Mouse (Mus musculus): Measurements from ENCODE around the gene Mrpl48.

Gene Mrpl48

DNA sequence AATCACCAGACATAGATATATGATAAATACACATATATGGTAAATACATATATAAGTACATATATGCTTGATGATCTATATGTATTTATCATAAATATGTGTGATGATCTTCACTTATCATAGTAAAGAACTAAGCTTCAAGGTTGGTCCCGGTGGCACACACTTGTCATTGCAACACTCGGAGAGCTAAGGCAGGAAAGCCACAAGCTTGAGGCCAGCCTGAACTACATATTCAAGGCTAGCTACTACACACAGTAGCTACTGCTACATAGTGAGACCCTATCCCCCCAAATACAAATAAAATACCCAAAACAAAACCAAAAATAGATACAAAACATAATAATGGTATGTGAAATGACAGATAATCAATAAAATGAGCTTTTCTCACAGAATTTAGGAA lies 72.3 kb downstream of the Mrpl48 start:
- DNase-seq (ENCODE audit: low spot score in 2 of 2) = no peak

DNA sequence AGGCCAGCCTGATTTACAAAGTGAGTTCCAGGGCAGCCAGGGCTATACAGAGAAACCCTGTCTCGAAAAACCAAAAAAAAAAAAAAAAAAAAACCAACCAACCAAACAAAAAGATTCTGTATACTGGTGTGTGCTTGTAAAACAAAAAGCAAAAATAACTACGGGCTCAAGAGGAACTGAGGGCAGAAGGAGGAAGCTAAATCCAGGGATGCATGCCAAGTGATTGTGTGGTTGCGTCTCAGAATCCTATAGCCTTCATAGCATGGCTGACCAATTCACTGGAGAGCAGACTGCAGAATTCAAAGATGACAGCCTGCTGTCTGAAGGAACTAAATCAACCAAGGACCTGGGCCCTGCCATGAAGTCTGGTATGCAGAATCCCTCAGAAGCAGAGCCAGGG lies 73.9 kb downstream of the Mrpl48 start:
- DNase-seq (ENCODE audit: low spot score in 2 of 2) = no peak

DNA sequence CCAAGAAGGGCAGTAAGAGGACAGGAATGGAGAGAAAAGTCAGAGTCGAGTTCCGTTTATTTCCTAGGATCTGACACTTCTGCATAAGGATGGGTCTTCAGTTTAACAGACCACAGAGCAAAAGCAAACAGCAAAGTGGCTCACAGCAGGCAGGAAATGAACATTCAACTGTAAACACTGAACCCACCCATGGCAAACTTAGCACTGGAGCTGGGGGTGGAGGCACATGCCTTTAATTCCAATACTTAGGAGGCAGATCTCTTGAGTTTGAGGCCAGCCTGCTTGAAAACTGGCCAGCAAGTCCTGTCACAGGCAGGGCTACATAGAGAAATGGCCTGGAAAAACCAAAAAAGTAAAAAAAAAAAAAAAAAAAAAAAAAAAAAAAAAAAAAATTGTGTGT lies 74.6 kb downstream of the Mrpl48 start:
- DNase-seq (ENCODE audit: low spot score in 2 of 2) = no peak

DNA sequence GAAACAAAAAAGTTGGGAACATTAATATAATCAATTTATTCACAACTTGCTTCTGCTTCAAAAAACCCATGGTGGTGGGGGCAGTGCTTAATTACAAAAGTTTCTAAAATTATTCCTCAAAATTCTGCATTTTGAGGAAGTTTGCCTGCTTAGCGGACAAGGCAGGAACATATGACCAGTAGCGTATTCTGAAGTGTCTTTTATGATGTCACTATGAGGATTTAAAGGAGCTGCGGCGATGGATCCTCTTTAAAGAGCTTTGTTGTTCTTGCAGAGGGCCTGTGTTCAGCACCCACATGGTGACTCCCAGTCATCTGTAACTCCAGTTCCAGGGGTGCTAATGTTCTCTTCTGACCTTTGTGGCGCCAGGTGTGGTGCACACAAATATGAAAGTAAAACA lies 77.3 kb downstream of the Mrpl48 start:
- DNase-seq (ENCODE audit: low spot score in 2 of 2) = no peak

DNA sequence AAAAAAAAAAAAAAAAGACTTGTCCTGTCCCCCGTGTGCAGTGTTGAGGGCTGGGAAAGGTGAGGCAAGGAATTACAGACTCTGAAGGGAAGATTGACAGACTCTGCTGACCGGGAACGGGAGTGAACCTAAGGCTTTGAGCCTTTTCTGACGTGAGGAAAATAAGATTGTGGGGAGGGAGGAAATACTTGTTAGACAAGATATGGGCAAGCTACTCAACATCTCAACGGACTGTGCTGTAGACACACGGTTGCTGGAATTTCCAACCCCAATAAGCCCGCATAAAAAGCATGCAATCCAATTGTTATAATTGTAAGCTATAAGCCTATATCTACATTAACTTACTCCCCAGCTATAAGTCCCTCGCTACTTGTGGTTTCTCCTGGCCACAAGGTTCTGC lies 83.4 kb downstream of the Mrpl48 start:
- no peak for DNase-seq (ENCODE audit: low spot score in 2 of 2)

DNA sequence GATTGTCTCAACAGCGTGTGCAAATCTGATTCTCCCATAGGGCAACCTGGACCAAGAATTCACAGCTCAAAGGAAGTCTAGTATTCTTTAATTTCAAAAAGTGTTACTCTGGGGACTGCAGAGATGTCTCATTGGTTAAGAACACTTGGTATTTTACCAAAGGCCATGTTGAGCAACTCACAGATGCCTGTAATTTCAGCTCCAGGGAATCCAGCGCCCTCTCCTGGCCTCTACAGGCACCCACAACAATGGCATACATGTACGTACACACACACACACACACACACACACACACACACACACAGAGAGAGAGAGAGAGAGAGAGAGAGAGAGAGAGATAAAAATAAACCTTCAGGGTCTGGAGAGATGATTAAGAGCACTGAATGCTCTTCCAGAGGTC lies 85.9 kb downstream of the Mrpl48 start:
- no peak for DNase-seq (ENCODE audit: low spot score in 2 of 2)

DNA sequence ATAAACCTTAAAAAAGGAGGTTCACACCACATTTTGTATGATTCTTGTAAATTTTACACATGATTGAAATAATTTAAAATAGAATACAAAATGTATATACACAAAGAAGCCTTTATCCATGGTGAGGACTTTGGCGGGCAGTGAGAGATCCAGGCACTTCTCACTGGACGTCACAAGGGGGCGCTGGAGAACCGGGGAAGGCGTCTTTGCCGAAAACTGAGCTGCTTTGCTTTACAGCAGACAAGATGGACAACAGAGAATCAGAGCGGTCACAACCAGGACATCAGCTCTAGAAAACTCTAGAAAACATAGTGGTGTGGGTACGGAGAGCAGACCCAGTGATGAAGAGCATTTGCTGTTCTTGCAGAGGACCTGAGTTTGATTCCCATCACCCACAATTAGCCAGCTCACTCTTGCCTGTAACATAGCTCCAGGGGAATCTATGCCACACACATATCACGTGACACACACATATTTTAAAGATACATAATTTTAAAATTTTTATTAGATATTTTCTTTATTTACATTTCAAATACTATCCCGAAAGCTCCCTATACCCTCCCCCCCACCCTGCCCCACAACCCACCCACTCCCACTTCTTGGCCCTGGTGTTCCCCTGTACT lies 87.3 kb downstream of the Mrpl48 start:
- peak; percentile 79 to 87 for DNase-seq (ENCODE audit: low spot score in 2 of 2)

DNA sequence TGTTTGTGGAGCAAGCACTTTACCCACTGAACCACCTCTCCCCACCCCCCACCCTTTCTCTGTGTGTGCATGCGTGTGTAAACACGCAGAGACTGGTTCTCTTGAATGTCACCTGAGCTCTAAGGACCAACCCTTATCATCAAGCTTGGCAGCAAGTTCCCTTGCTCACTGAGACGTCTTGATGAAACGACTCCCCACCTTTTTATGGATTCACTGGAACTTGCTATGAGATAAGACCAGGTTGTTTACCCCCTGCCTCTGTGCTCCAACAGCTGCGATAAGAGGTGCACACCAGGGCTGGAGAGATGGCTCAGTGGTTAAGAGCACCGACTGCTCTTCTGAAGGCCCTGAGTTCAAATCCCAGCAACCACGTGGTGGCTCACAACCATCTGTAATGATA lies 87.9 kb downstream of the Mrpl48 start:
- DNase-seq (ENCODE audit: low spot score in 2 of 2) = no peak

DNA sequence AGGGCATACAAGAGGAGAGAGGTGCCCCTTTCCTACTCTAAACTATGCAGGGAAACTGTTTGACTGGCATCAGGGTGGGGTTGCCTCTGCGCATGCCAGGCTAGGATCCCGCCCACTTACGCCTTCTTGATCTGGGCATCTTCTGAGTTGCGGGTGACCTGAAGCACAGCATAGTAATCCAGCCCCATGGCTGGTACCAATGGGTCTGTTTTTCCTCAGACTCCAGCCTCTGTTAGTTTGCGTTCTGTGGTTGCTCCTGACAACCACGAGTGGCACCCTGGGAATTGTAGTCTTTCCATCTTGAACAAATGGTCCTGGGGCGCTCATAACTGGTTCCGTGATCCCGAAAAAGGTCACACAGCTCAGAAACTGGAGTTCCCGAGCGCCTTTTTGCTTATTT lies 93.5 kb downstream of the Mrpl48 start, which contains the start of gene Dnajb13:
Gene Dnajb13, minus strand, starts transcription at position 388 of the 400 bp plus-strand sequence.
- DNase-seq (ENCODE audit: low spot score in 2 of 2) = peak in 1 of 2 experiments; percentile 29

DNA sequence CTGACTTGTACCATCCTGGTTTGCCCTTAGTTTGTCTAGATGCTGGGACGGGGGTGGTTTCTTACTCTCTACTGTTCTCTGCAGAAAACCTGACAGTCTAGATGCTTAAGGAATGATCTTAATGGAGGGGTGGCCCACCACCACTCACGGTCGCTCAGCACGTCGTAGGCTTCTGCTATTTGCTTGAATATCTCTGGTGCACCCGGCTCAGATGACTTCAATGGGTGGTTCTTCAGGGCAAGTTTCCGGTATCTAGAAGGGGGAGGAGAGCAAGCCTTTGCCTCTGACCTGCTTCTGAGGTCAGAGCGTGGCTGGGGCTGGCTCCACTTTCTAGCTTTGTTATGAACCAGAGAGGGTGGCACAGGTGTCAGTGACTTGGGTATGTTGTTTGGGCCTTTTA lies 96.5 kb downstream of the Mrpl48 start:
- no peak for DNase-seq (ENCODE audit: low spot score in 2 of 2)

DNA sequence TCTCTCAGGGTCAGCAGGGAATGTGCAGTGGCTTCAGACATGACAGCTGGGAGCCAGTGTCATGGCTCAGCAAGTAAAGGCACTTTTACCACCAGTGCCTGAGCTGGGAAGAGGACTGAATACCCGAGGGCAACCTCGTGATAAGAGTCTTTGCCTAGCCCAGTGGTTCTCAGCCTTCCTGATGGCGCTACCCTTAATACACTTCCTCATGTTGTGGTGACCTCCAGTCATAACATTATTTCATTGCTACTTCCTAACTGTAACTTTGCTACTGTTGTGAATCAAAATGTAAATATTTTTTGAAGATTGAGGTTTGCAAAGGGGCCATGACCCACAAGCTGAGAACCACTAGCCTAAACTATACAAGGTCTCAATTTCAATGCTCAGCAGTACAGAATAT lies 99.4 kb downstream of the Mrpl48 start:
- no peak for DNase-seq (ENCODE audit: low spot score in 2 of 2)

DNA sequence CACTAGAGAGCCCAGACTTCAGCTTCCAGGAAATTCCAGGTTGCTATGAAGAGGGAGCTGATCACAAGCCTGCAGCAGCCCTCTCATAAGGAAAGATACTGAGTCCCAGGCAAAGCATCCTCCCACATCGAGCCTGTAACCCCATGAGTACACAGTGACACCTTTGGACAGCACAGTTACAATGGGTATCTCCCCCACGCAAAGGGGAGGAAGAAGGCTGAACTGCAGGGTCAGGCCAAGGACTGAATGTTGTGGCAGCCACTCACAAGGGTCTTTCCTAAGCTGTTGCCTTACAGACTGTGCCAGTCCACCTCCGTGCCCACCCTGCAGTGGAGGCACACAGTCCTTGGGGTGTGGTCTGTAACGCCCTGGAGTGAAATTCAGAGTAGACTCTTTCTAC lies 101.6 kb downstream of the Mrpl48 start:
- DNase-seq (ENCODE audit: low spot score in 2 of 2) = no peak

DNA sequence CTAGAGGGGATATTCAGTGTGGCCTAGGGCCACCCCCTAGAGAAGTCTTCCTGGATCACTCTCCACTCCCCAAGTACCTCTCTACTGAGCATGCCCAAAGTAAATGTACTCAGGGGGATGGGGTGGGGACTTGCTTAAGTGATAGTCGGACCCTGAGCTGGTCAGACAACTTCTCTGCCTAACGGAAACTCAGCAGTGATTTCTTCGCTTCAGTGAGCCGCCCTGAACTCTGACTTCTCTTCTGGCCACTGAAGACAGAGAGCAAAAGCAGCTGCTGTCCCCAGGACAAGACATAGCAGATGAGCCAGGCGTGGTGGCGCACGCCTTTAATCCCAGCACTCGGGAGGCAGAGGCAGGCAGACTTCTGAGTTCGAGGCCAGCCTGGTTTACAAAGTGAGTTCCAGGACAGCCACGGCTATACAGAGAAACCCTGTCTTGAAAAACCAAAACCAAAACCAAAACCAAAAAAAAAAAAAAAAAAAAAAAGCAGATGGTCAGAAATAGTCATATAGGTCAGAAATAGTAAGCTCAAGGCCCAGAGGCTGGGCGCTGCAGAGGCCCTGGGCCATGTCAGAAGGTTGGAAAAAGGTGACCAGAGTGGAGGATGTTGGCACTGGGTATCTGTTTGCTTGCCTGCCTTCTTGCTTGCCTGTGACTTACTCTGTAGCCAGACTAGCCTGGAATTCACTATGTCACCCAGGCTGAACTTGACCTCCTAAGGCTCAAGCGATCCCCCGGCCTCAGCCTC lies 103.2 kb downstream of the Mrpl48 start:
- DNase-seq (ENCODE audit: low spot score in 2 of 2) = no peak

DNA sequence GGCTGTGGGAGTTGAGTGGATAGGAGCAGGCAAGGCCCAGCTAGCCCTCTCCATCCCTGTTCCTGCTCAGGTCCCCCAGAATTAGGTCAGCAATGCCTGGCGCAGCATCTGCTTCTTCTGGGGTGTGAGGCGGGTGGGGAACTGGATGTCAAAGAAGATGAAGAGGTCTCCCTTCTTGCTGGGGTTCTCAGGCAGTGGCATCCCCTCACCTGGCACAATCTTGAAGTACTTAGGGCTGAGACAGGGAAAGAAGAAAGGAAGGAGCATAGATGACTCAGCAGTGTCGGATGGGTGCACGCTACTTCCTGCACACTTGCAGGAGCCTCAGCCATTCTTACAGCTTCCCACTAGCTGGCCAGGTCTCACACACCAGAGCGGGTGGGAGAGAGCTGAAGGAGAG lies 105.0 kb downstream of the Mrpl48 start:
- DNase-seq (ENCODE audit: low spot score in 2 of 2) = no peak

DNA sequence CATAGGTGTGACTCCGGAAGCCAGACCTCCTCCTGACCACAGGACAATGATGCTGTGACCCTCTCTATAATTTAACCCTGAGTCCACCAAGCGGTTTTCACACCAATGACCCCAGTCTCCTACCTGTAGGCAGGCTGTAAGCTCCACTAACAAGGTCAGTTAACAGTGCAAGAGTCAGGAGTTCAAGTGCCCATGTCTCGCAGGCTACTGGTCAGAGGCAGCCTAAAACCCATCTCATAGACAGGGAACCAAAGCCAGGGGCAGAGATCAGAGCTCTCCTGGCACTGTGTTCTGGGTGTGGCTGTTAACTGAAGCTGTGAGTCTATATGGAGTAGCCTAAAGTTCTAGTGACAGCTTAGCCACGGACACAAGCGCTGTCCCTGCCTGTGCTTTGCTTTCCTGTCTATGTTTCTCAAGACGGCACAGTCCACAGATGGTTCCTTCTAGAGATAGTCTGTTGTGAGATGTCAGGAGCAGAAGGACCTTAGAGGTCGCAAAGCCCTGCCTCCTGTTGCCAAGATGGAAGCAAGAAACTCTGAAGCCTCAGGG lies 105.7 kb downstream of the Mrpl48 start:
- DNase-seq (ENCODE audit: low spot score in 2 of 2) = no peak

DNA sequence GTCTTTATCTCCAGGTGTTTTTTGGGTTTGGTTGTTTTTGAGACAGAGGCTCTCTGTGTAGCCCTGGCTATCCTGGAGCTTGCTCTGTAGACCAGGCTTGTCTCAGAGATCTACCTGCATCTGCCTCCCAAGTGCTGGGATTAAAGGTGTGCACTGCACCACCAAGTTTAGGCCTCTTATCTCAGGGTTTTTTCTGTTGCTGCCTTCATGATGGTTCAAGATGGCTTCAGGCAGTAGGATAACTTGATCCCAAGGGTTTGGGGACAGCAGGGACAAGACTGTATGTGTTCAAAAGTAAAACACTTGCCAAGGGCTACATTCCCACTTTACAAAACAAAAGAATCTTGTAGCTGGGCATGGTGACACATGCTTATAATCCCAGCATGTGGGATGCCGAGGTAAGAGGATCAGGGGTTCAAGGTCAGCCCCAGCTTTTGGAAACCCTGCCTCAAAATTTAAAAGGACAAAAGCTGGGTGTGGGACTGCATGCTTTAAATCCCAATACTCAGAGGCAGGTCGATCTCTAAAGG lies 106.2 kb downstream of the Mrpl48 start:
- no peak for DNase-seq (ENCODE audit: low spot score in 2 of 2)

DNA sequence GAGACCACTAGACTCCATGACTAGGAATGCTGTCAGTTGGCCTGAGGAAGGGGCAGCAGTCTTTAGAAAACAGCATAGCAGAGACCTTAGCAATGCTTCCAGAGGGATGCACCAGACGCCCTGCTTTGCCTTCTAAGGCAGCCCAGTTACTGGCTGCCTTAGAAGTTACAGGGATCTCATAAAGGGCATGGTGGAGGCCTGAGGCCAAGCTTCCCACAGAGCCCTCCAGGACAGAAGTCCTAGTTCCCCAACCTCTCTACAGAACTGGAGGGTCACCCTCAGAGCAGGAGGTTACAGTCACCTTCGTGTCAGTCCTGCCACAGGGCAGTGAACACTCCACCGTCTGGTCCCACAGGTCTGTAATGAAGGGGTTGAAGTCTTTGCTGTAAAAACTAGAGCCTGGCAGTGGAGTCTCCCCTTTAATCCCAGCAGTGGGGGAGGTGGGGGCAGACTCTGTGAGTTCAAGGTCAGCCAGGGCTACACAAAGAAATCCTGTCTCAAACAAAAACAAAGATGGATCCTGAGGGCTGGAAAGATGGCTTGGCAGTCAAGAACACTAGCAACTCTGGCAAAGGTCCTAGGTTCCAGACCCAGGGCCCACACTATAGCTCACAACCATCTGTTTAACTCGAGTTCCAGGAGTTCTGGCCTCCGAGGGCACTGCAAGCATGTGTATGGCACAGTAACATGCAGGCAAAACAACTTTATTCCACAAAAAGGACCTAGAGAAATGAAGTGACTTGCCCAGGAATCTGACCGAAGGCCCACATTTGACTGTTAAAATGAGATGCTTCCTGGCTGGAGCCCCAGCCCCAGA lies 106.9 kb downstream of the Mrpl48 start:
- no peak for DNase-seq (ENCODE audit: low spot score in 2 of 2)

DNA sequence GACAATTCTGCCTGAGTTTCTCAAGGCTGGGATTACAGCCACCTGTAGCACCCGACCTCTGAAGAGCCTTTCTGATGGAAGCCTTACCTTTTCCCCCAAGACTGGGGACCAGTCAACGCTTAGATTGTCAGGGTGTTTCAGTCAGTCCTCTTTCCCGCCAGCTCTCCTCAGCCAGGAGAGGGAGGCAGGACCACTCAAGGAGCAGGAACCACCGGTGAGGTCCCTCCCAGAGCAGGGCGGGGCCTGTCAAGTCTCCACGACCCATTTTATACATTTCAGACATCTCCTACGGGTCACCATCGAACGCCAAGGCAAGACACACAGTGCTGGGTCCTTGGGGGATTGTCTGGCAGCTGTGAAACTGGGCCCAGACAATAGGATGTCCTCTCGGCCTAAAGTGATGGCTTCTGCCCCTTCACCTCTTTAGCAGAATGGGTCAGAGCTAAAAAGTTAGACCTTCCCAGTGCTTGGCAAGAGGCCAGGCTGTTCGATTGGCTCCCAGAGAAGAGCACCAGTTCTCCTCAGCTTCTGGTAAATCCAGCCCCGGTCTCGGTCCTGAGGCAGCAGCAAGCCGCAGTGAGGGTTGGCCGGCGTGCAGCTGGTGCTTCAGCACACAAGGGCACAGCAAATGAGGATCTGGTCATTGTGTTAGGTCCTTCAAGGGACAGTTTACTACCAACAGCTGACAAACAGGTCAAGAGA lies 107.7 kb downstream of the Mrpl48 start:
- DNase-seq (ENCODE audit: low spot score in 2 of 2) = no peak

DNA sequence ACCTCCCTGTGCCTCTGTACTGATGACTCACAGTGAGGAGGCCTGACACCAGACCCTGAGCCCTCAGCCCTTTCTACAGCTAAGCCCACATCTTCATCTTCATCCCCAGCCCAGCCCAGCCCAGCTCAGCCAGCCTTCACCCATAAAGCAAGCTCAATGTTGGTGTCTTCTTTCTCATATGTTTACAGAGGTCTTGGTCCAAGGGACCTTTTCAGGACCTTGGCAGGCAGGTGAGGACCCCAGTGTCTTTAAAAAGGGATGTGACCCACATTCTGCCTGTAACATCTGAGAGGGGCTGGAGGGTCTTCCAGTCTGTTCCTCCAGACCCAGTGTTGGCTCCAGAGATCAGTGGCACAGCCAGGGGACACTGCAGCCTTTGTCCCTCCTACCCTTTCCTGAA lies 108.6 kb downstream of the Mrpl48 start:
- DNase-seq (ENCODE audit: low spot score in 2 of 2) = no peak

DNA sequence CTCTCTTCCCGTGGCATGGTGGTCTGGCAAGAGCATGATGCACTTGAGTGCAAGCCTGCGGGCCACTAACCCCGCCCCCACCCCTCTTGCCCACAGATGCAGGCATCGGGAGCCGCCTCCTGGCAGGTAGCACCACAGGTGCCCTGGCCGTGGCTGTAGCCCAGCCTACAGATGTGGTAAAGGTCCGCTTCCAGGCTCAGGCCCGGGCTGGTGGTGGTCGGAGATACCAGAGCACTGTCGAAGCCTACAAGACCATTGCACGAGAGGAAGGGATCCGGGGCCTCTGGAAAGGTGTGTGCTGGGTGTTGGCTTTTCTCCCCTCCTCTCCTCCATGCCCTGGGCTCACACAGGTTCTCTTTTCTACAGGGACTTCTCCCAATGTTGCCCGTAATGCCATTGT lies 110.1 kb downstream of the Mrpl48 start:
- no peak for DNase-seq (ENCODE audit: low spot score in 2 of 2)

DNA sequence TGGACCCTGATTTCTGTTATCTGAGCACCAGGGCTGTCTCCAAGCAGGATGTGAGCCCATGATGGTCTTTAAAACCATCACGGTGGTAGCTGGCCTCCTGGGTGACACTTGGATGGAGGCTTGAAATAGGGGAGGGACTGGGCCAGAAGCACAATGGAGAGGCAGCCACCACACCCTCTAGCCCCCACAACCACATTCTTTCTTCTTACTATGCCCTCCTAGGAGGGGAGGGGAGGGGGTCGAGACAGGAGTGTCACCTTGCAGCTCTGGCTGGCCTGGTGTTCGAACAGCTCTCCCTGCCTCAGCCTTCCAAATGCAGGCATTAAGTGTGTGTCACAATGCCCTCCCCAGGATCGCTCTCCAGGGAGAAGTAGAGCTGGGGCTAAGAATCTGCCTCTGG lies 110.7 kb downstream of the Mrpl48 start:
- DNase-seq (ENCODE audit: low spot score in 2 of 2) = no peak

DNA sequence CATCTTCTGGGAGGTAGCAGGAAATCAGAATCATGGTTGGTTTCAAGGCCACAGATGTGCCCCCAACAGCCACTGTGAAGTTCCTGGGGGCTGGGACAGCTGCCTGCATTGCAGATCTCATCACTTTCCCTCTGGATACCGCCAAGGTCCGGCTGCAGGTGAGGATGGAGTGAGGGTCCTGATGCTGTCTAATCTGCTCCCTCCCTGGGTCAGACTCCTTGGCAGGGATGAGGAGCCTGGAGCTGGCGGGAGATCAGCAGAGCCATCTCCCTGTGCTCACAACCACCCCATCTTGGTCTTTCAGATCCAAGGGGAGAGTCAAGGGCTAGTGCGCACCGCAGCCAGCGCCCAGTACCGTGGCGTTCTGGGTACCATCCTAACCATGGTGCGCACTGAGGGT lies 111.3 kb downstream of the Mrpl48 start:
- no peak for DNase-seq (ENCODE audit: low spot score in 2 of 2)
